Mouse (Mus musculus): ENCODE data around the gene Golm1. TPM values are rescaled to one million over a fixed set of nuclear protein-coding genes. Genes with fewer than 3 reads are reported as not detected.
"Not testable (repeated sequence)": the region's sequence is repeated elsewhere in the genome, so short reads cannot be mapped to it uniquely, and the experiment has no call there.

Gene Golm1
- total and polyA plus RNA-seq, 2 experiments: 1.2 to 3.6 TPM

GRCm38 (mm10) chr13:59610437-59610836 lies 65.2 kb downstream of the Golm1 start:
- no peak for TF ChIP-seq POLR2A (IDR thresholded peaks at IDR 0.05; ENCODE audit: extremely low read depth, insufficient read depth, low read length)
- no peak for TF ChIP-seq CTCF (IDR thresholded peaks at IDR 0.05; ENCODE audit: low read depth, low read length)
- no peak overlapping the region for H3K27ac ChIP-seq (replicated peaks; ENCODE audit: insufficient read depth, low read depth, low read length)
- 97% methylated on average over 2 of the region's 2 CpGs for WGBS
- no peak overlapping the region for H3K4me3 ChIP-seq (ENCODE audit: insufficient read depth, low read depth, low read length)
- H3K27me3 ChIP-seq (ENCODE audit: control insufficient read depth, insufficient read depth, low read length): no peaks in the 10 kb centered on the region
- no peaks in the 10 kb centered on the region for H3K79me2 ChIP-seq (ENCODE audit: control insufficient read depth, insufficient read depth, low read length)
- peaks cover 20% of the 10 kb centered on the region; the same call in 1 of the 2 replicates for H3K36me3 ChIP-seq (ENCODE audit: control insufficient read depth, insufficient read depth, low read length)
- no peaks in the 10 kb centered on the region for H3K4me1 ChIP-seq (ENCODE audit: control insufficient read depth, insufficient read depth, low read length)
- DNase-seq (ENCODE audit: extremely low read depth, low read depth, low spot score): no peak
- no peak overlapping the region for H3K9ac ChIP-seq (ENCODE audit: low read depth, low read length)

GRCm38 (mm10) chr13:59609885-59610284 lies 65.7 kb downstream of the Golm1 start:
- 95% methylated on average over 4 of the region's 4 CpGs for WGBS

GRCm38 (mm10) chr13:59605221-59605922 lies 70.2 kb downstream of the Golm1 start:
- WGBS: 56% methylated on average over 10 of the region's 10 CpGs
- no peak overlapping the region for H3K27ac ChIP-seq (replicated peaks; ENCODE audit: insufficient read depth, low read depth, low read length)
- peaks cover 52% of the 10 kb centered on the region for H3K36me3 ChIP-seq (ENCODE audit: control insufficient read depth, insufficient read depth, low read length)

More at GRCm38 (mm10) chr13:59609885-59610284, 65.7 kb downstream of the Golm1 start:
- H3K9ac ChIP-seq (ENCODE audit: low read depth, low read length): no peak overlapping the region
- no peaks in the 10 kb centered on the region for H3K79me2 ChIP-seq (ENCODE audit: control insufficient read depth, insufficient read depth, low read length)
- H3K4me3 ChIP-seq (ENCODE audit: insufficient read depth, low read depth, low read length): no peak overlapping the region
- H3K27ac ChIP-seq (replicated peaks; ENCODE audit: insufficient read depth, low read depth, low read length): no peak overlapping the region
- H3K4me1 ChIP-seq (ENCODE audit: control insufficient read depth, insufficient read depth, low read length): no peaks in the 10 kb centered on the region
- TF ChIP-seq CTCF (IDR thresholded peaks at IDR 0.05; ENCODE audit: low read depth, low read length) (no peak), POLR2A (IDR thresholded peaks at IDR 0.05; ENCODE audit: extremely low read depth, insufficient read depth, low read length) (no peak)
- DNase-seq (ENCODE audit: extremely low read depth, low read depth, low spot score): no peak
- no peaks in the 10 kb centered on the region for H3K27me3 ChIP-seq (ENCODE audit: control insufficient read depth, insufficient read depth, low read length)
- peaks cover 21% of the 10 kb centered on the region; the same call in 1 of the 2 replicates for H3K36me3 ChIP-seq (ENCODE audit: control insufficient read depth, insufficient read depth, low read length)

GRCm38 (mm10) chr13:59604511-59604910 lies 71.1 kb downstream of the Golm1 start:
- DNase-seq (ENCODE audit: extremely low read depth, low read depth, low spot score): no peak
- WGBS: 100% methylated on average over 1 of the region's 1 CpGs
- Histone ChIP-seq H3K9ac (ENCODE audit: low read depth, low read length) (no peak overlapping the region), H3K4me1 (ENCODE audit: control insufficient read depth, insufficient read depth, low read length) (no peaks in the 10 kb centered on the region), H3K4me3 (ENCODE audit: insufficient read depth, low read depth, low read length) (no peak overlapping the region), H3K36me3 (ENCODE audit: control insufficient read depth, insufficient read depth, low read length) (peaks cover 54% of the 10 kb centered on the region), H3K27ac (replicated peaks; ENCODE audit: insufficient read depth, low read depth, low read length) (no peak overlapping the region), H3K27me3 (ENCODE audit: control insufficient read depth, insufficient read depth, low read length) (no peaks in the 10 kb centered on the region), H3K79me2 (ENCODE audit: control insufficient read depth, insufficient read depth, low read length) (no peaks in the 10 kb centered on the region)
- TF ChIP-seq CTCF (IDR thresholded peaks at IDR 0.05; ENCODE audit: low read depth, low read length): no peak
- TF ChIP-seq POLR2A (IDR thresholded peaks at IDR 0.05; ENCODE audit: extremely low read depth, insufficient read depth, low read length): no peak

More at GRCm38 (mm10) chr13:59605221-59605922, 70.2 kb downstream of the Golm1 start:
- DNase-seq (ENCODE audit: extremely low read depth, low read depth, low spot score): no peak
- no peak overlapping the region for H3K9ac ChIP-seq (ENCODE audit: low read depth, low read length)
- no peak for TF ChIP-seq CTCF (IDR thresholded peaks at IDR 0.05; ENCODE audit: low read depth, low read length)
- no peak for TF ChIP-seq POLR2A (IDR thresholded peaks at IDR 0.05; ENCODE audit: extremely low read depth, insufficient read depth, low read length)
- no peaks in the 10 kb centered on the region for H3K4me1 ChIP-seq (ENCODE audit: control insufficient read depth, insufficient read depth, low read length)
- no peaks in the 10 kb centered on the region for H3K79me2 ChIP-seq (ENCODE audit: control insufficient read depth, insufficient read depth, low read length)
- no peak overlapping the region for H3K4me3 ChIP-seq (ENCODE audit: insufficient read depth, low read depth, low read length)
- no peaks in the 10 kb centered on the region for H3K27me3 ChIP-seq (ENCODE audit: control insufficient read depth, insufficient read depth, low read length)

GRCm38 (mm10) chr13:59603096-59603495 lies 72.5 kb downstream of the Golm1 start:
- Histone ChIP-seq H3K4me1 (ENCODE audit: control insufficient read depth, insufficient read depth, low read length) (no peaks in the 10 kb centered on the region), H3K9ac (ENCODE audit: low read depth, low read length) (no peak overlapping the region), H3K79me2 (ENCODE audit: control insufficient read depth, insufficient read depth, low read length) (no peaks in the 10 kb centered on the region), H3K27ac (replicated peaks; ENCODE audit: insufficient read depth, low read depth, low read length) (no peak overlapping the region), H3K36me3 (ENCODE audit: control insufficient read depth, insufficient read depth, low read length) (peaks cover 47% of the 10 kb centered on the region), H3K4me3 (ENCODE audit: insufficient read depth, low read depth, low read length) (no peak overlapping the region), H3K27me3 (ENCODE audit: control insufficient read depth, insufficient read depth, low read length) (no peaks in the 10 kb centered on the region)
- TF ChIP-seq CTCF (IDR thresholded peaks at IDR 0.05; ENCODE audit: low read depth, low read length) (no peak), POLR2A (IDR thresholded peaks at IDR 0.05; ENCODE audit: extremely low read depth, insufficient read depth, low read length) (no peak)
- no peak for DNase-seq (ENCODE audit: extremely low read depth, low read depth, low spot score)
- WGBS: 96% methylated on average over 5 of the region's 5 CpGs

GRCm38 (mm10) chr13:59592630-59593029 lies 83.0 kb downstream of the Golm1 start:
- Histone ChIP-seq H3K9ac (ENCODE audit: low read depth, low read length) (no peak overlapping the region), H3K27ac (replicated peaks; ENCODE audit: insufficient read depth, low read depth, low read length) (no peak overlapping the region), H3K27me3 (ENCODE audit: control insufficient read depth, insufficient read depth, low read length) (no peaks in the 10 kb centered on the region), H3K4me1 (ENCODE audit: control insufficient read depth, insufficient read depth, low read length) (no peaks in the 10 kb centered on the region), H3K36me3 (ENCODE audit: control insufficient read depth, insufficient read depth, low read length) (peaks cover 39% of the 10 kb centered on the region), H3K4me3 (ENCODE audit: insufficient read depth, low read depth, low read length) (no peak overlapping the region), H3K79me2 (ENCODE audit: control insufficient read depth, insufficient read depth, low read length) (peaks cover 14% of the 10 kb centered on the region)
- WGBS: 93% methylated on average over 1 of the region's 1 CpGs
- TF ChIP-seq POLR2A (IDR thresholded peaks at IDR 0.05; ENCODE audit: extremely low read depth, insufficient read depth, low read length) (no peak), CTCF (IDR thresholded peaks at IDR 0.05; ENCODE audit: low read depth, low read length) (no peak)
- DNase-seq (ENCODE audit: extremely low read depth, low read depth, low spot score): no peak

GRCm38 (mm10) chr13:59592058-59592457 lies 83.6 kb downstream of the Golm1 start:
- not testable (repeated sequence) for H3K27me3 ChIP-seq (ENCODE audit: control insufficient read depth, insufficient read depth, low read length); H3K27ac ChIP-seq (replicated peaks; ENCODE audit: insufficient read depth, low read depth, low read length); H3K4me3 ChIP-seq (ENCODE audit: insufficient read depth, low read depth, low read length); H3K4me1 ChIP-seq (ENCODE audit: control insufficient read depth, insufficient read depth, low read length); DNase-seq (ENCODE audit: extremely low read depth, low read depth, low spot score); H3K9ac ChIP-seq (ENCODE audit: low read depth, low read length)
- 96% methylated on average over 3 of the region's 3 CpGs for WGBS
- peaks cover 39% of the 10 kb centered on the region for H3K36me3 ChIP-seq (ENCODE audit: control insufficient read depth, insufficient read depth, low read length)
- H3K79me2 ChIP-seq (ENCODE audit: control insufficient read depth, insufficient read depth, low read length): peaks cover 19% of the 10 kb centered on the region
